Mouse (Mus musculus): ENCODE results near the gene Mlst8. TPM values are rescaled to one million over a fixed set of nuclear protein-coding genes. Genes with fewer than 3 reads are reported as not detected.
"Not testable (repeated sequence)": the region's sequence is repeated elsewhere in the genome, so short reads cannot be mapped to it uniquely, and the experiment has no call there.

Mlst8 gene
- polyA plus RNA-seq, 1 experiment, result 84.5 TPM

- TF ChIP-seq CTCF (IDR thresholded peaks at IDR 0.05; ENCODE audit: borderline replicate concordance, control insufficient read depth, extremely low read depth, insufficient read depth, low read length, poor library complexity) (no peak), POLR2A (IDR thresholded peaks at IDR 0.05; ENCODE audit: control insufficient read depth, extremely low read depth, insufficient read depth, low read length, poor library complexity) (no peak)
- Histone ChIP-seq H3K4me3 (ENCODE audit: control insufficient read depth, insufficient read depth, low read length) (no peak overlapping the region), H3K36me3 (ENCODE audit: control insufficient read depth, insufficient read depth, low read length) (peaks cover 6% of the 10 kb centered on the region), H3K27me3 (ENCODE audit: control insufficient read depth, insufficient read depth, low read length) (no peaks in the 10 kb centered on the region), H3K27ac (ENCODE audit: control insufficient read depth, insufficient read depth, low read length) (no peak overlapping the region), H3K4me1 (replicated peaks; ENCODE audit: control insufficient read depth, insufficient read depth, low read length) (peaks cover 9% of the 10 kb centered on the region; the same call in 1 of the 2 replicates)
- no peak for DNase-seq
- 98% methylated on average over 14 of the region's 14 CpGs for WGBS
Observed at GRCm38 (mm10) chr17:24429201-24429983, 49.5 kb downstream of the Mlst8 start.

- DNase-seq, result no peak
- no peaks in the 10 kb centered on the region for H3K27me3 ChIP-seq (ENCODE audit: control insufficient read depth, insufficient read depth, low read length)
- WGBS, result 23% methylated on average over 8 of the region's 8 CpGs
- no peak overlapping the region for H3K4me3 ChIP-seq (ENCODE audit: control insufficient read depth, insufficient read depth, low read length)
- peaks cover 7% of the 10 kb centered on the region; the same call in 1 of the 2 replicates for H3K4me1 ChIP-seq (replicated peaks; ENCODE audit: control insufficient read depth, insufficient read depth, low read length)
- H3K36me3 ChIP-seq (ENCODE audit: control insufficient read depth, insufficient read depth, low read length), result peaks cover 27% of the 10 kb centered on the region
- TF ChIP-seq POLR2A (IDR thresholded peaks at IDR 0.05; ENCODE audit: control insufficient read depth, extremely low read depth, insufficient read depth, low read length, poor library complexity), result no peak
- no peak for TF ChIP-seq CTCF (IDR thresholded peaks at IDR 0.05; ENCODE audit: borderline replicate concordance, control insufficient read depth, extremely low read depth, insufficient read depth, low read length, poor library complexity)
- H3K27ac ChIP-seq (ENCODE audit: control insufficient read depth, insufficient read depth, low read length), result no peak overlapping the region
Observed at GRCm38 (mm10) chr17:24427170-24427557, 51.7 kb downstream of the Mlst8 start.

- peak; percentile 65 for DNase-seq
- peaks cover 7% of the 10 kb centered on the region; the same call in 1 of the 2 replicates for H3K4me1 ChIP-seq (replicated peaks; ENCODE audit: control insufficient read depth, insufficient read depth, low read length)
- peak within 1 kb of the TSS; percentile 51 for H3K4me3 ChIP-seq (ENCODE audit: control insufficient read depth, insufficient read depth, low read length)
- no peaks in the 10 kb centered on the region for H3K27me3 ChIP-seq (ENCODE audit: control insufficient read depth, insufficient read depth, low read length)
- H3K36me3 ChIP-seq (ENCODE audit: control insufficient read depth, insufficient read depth, low read length), result peaks cover 33% of the 10 kb centered on the region
- no peak within 1 kb of the TSS for H3K27ac ChIP-seq (ENCODE audit: control insufficient read depth, insufficient read depth, low read length)
- WGBS, result 3% methylated on average over 48 of the region's 48 CpGs
- 0 out of 2 replicates have a peak, but pooled peaks have one; percentile 33 for TF ChIP-seq POLR2A (IDR thresholded peaks at IDR 0.05; ENCODE audit: control insufficient read depth, extremely low read depth, insufficient read depth, low read length, poor library complexity)
- TF ChIP-seq CTCF (IDR thresholded peaks at IDR 0.05; ENCODE audit: borderline replicate concordance, control insufficient read depth, extremely low read depth, insufficient read depth, low read length, poor library complexity), result no peak
Observed at GRCm38 (mm10) chr17:24426471-24427169, 52.3 kb downstream of the Mlst8 start, which contains the start of gene Eci1. Eci1 (plus strand) TSS chr17:24426641.

- no peaks in the 10 kb centered on the region for H3K27me3 ChIP-seq (ENCODE audit: control insufficient read depth, insufficient read depth, low read length)
- DNase-seq, result no peak
- no peak overlapping the region for H3K4me3 ChIP-seq (ENCODE audit: control insufficient read depth, insufficient read depth, low read length)
- H3K36me3 ChIP-seq (ENCODE audit: control insufficient read depth, insufficient read depth, low read length), result peaks cover 40% of the 10 kb centered on the region
- TF ChIP-seq CTCF (IDR thresholded peaks at IDR 0.05; ENCODE audit: borderline replicate concordance, control insufficient read depth, extremely low read depth, insufficient read depth, low read length, poor library complexity) (no peak), POLR2A (IDR thresholded peaks at IDR 0.05; ENCODE audit: control insufficient read depth, extremely low read depth, insufficient read depth, low read length, poor library complexity) (no peak)
- 93% methylated on average over 7 of the region's 7 CpGs for WGBS
- H3K4me1 ChIP-seq (replicated peaks; ENCODE audit: control insufficient read depth, insufficient read depth, low read length), result peaks cover 7% of the 10 kb centered on the region; the same call in 1 of the 2 replicates
- H3K27ac ChIP-seq (ENCODE audit: control insufficient read depth, insufficient read depth, low read length), result no peak overlapping the region
Observed at GRCm38 (mm10) chr17:24425905-24426304, 53.0 kb downstream of the Mlst8 start.

- H3K27me3 ChIP-seq (ENCODE audit: control insufficient read depth, insufficient read depth, low read length); H3K4me1 ChIP-seq (replicated peaks; ENCODE audit: control insufficient read depth, insufficient read depth, low read length); DNase-seq; H3K4me3 ChIP-seq (ENCODE audit: control insufficient read depth, insufficient read depth, low read length); H3K27ac ChIP-seq (ENCODE audit: control insufficient read depth, insufficient read depth, low read length): not testable (repeated sequence)
- H3K36me3 ChIP-seq (ENCODE audit: control insufficient read depth, insufficient read depth, low read length), result peaks cover 46% of the 10 kb centered on the region
- WGBS, result 97% methylated on average over 6 of the region's 8 CpGs
Observed at GRCm38 (mm10) chr17:24425326-24425725, 53.6 kb downstream of the Mlst8 start.

- Histone ChIP-seq H3K36me3 (ENCODE audit: control insufficient read depth, insufficient read depth, low read length) (peaks cover 54% of the 10 kb centered on the region), H3K4me3 (ENCODE audit: control insufficient read depth, insufficient read depth, low read length) (no peak overlapping the region), H3K27ac (ENCODE audit: control insufficient read depth, insufficient read depth, low read length) (no peak overlapping the region), H3K27me3 (ENCODE audit: control insufficient read depth, insufficient read depth, low read length) (no peaks in the 10 kb centered on the region), H3K4me1 (replicated peaks; ENCODE audit: control insufficient read depth, insufficient read depth, low read length) (peaks cover 7% of the 10 kb centered on the region; the same call in 1 of the 2 replicates)
- no peak for DNase-seq
- 94% methylated on average over 5 of the region's 5 CpGs for WGBS
- no peak for TF ChIP-seq POLR2A (IDR thresholded peaks at IDR 0.05; ENCODE audit: control insufficient read depth, extremely low read depth, insufficient read depth, low read length, poor library complexity)
- no peak for TF ChIP-seq CTCF (IDR thresholded peaks at IDR 0.05; ENCODE audit: borderline replicate concordance, control insufficient read depth, extremely low read depth, insufficient read depth, low read length, poor library complexity)
Observed at GRCm38 (mm10) chr17:24424489-24424888, 54.4 kb downstream of the Mlst8 start.

Other genes with a start within 250 kb of the Mlst8 start
- gene Ccnf, start 227.6 kb downstream of the Mlst8 start, polyA plus RNA-seq (2012; rRNA removed), result 64.5 and 86.9 TPM in 2 replicates
- gene Abca17, start 128.0 kb downstream of the Mlst8 start, polyA plus RNA-seq (2012; rRNA removed), result 0.06 and 0.13 TPM in 2 replicates
- gene Abca3, start 127.1 kb downstream of the Mlst8 start, polyA plus RNA-seq (2012; rRNA removed), result 33.9 and 34.8 TPM in 2 replicates
- 241 and 251 TPM in 2 replicates for gene Rnps1, start 64.5 kb downstream of the Mlst8 start, polyA plus RNA-seq (2012; rRNA removed)
- 41.6 and 57.0 TPM in 2 replicates for gene Eci1, start 52.4 kb downstream of the Mlst8 start, polyA plus RNA-seq (2012; rRNA removed)
- 11.3 and 18.2 TPM in 2 replicates for gene Dnase1l2, start 36.0 kb downstream of the Mlst8 start, polyA plus RNA-seq (2012; rRNA removed)
- 166 and 188 TPM in 2 replicates for gene E4f1, start 8.8 kb downstream of the Mlst8 start, polyA plus RNA-seq (2012; rRNA removed)
- 58.8 and 65.4 TPM in 2 replicates for gene Pgp, start 8.7 kb downstream of the Mlst8 start, polyA plus RNA-seq (2012; rRNA removed)
- gene Bricd5, start 5.2 kb downstream of the Mlst8 start, polyA plus RNA-seq (2012; rRNA removed), result 0.57 and 0.97 TPM in 2 replicates
- 0.15 and 0.20 TPM in 2 replicates for gene Caskin1, start 9.5 kb upstream of the Mlst8 start, polyA plus RNA-seq (2012; rRNA removed)
- 339 and 362 TPM in 2 replicates for gene Traf7, start 48.9 kb upstream of the Mlst8 start, polyA plus RNA-seq (2012; rRNA removed)
- 1.6 and 1.9 TPM in 2 replicates for gene Rab26, start 55.1 kb upstream of the Mlst8 start, polyA plus RNA-seq (2012; rRNA removed)
- 85.0 and 92.8 TPM in 2 replicates for gene Pkd1, start 70.8 kb upstream of the Mlst8 start, polyA plus RNA-seq (2012; rRNA removed)
- 163 and 173 TPM in 2 replicates for gene Tsc2, start 153.6 kb upstream of the Mlst8 start, polyA plus RNA-seq (2012; rRNA removed)
- 9.7 and 9.8 TPM in 2 replicates for gene Nthl1, start 153.6 kb upstream of the Mlst8 start, polyA plus RNA-seq (2012; rRNA removed)
- 13.5 and 19.6 TPM in 2 replicates for gene Slc9a3r2, start 171.2 kb upstream of the Mlst8 start, polyA plus RNA-seq (2012; rRNA removed)
- 0.35 and 0.64 TPM in 2 replicates for gene Npw, start 179.4 kb upstream of the Mlst8 start, polyA plus RNA-seq (2012; rRNA removed)
- 118 and 123 TPM in 2 replicates for gene Zfp598, start 190.6 kb upstream of the Mlst8 start, polyA plus RNA-seq (2012; rRNA removed)
- 0.29 and 0.32 TPM in 2 replicates for gene Syngr3, start 210.9 kb upstream of the Mlst8 start, polyA plus RNA-seq (2012; rRNA removed)
- 24.3 and 33.3 TPM in 2 replicates for gene Gfer, start 217.1 kb upstream of the Mlst8 start, polyA plus RNA-seq (2012; rRNA removed)
- gene Noxo1, start 217.2 kb upstream of the Mlst8 start, polyA plus RNA-seq (2012; rRNA removed), result 10.5 and 10.8 TPM in 2 replicates
- gene Tbl3, start 228.6 kb upstream of the Mlst8 start, polyA plus RNA-seq (2012; rRNA removed), result 109 and 120 TPM in 2 replicates
- gene Rnf151, start 239.0 kb upstream of the Mlst8 start, polyA plus RNA-seq (2012; rRNA removed), result 0.88 and 0.96 TPM in 2 replicates
- gene Rps2, start 239.0 kb upstream of the Mlst8 start, polyA plus RNA-seq (2012; rRNA removed), result 3,358 and 3,484 TPM in 2 replicates
- gene Ndufb10, start 245.4 kb upstream of the Mlst8 start, polyA plus RNA-seq (2012; rRNA removed), result 237 and 291 TPM in 2 replicates
- 0.20 and 7.2 TPM in 2 replicates for gene Rpl3l, start 248.7 kb upstream of the Mlst8 start, polyA plus RNA-seq (2012; rRNA removed)